Mouse (Mus musculus): ENCODE data around the gene Ptpn1.

GRCm38 (mm10) chr2:167995870-167996635 is 64.2 kb downstream of the Ptpn1 start:
- TF ChIP-seq CTCF (IDR thresholded peaks at IDR 0.05; ENCODE audit: control insufficient read depth, insufficient read depth, low read length) (no peak), POLR2A (IDR thresholded peaks at IDR 0.05; ENCODE audit: borderline replicate concordance, control insufficient read depth, low read depth, low read length) (no peak)

Data from bone marrow, adult 2 months (tissue).